Comparison of ENCODE assay signal across 8 mouse cellular contexts in the genomic region with DNA sequence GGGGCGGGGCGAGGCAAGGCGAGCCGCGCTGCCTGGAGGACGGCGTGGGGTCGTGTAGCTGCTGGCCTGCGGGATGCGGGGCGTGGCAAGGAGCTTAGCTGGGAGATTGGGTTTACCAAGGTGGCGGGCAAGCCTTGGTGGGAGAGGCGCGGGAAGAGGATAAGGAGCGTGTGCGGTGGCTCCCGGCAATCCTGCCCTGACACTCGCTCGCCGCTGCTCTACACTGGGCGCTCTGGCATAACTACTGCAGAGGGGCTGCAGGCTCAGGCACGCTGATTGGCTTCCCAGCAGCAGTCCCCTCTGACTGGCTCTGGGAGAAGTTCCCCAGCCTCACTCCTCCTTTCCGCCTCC. TPM values are rescaled to one million over a fixed set of nuclear protein-coding genes. Genes with fewer than 3 reads are reported as not detected.
A peak's percentile ranks its signal among the peaks of the same experiment; 100 is the strongest.
DNase-seq lines count a peak whose midpoint lies in the region; ATAC-seq lines count a peak whose summit lies in the region.
"Had no signal": no experiment of that assay in that cellular context is flagged by ENCODE, and none has a peak within 500 bp of the region (broad histone marks: within the 10 kb centered on the region; RNA-seq: fewer than 3 reads in every experiment).

No protein-coding gene starts in this region.

- peaks cover 18% of the 10 kb centered on the region for H3K4me1 ChIP-seq in forebrain, embryonic 12.5 days
- peaks cover 11% of the 10 kb centered on the region for H3K4me1 ChIP-seq in intestine, embryonic 14.5 days (replicated peaks; ENCODE audit: control insufficient read depth, insufficient read depth, low read length)
- H3K4me1 ChIP-seq in midbrain, embryonic 13.5 days (replicated peaks): 0 out of 2 replicates have a peak, but pooled peaks cover 19% of the 10 kb centered on the region

- DNase-seq in left cerebral cortex, postnatal 10 days (ENCODE audit: extremely low spot score in 1 of 2, low spot score in 2 of 2): peak; percentile 8 to 65
- DNase-seq in left cerebral cortex, adult 18-20 months (ENCODE audit: low spot score in 2 of 2): no peak
- peak; percentile 4 for DNase-seq in c-Kit-positive CD71-negative TER-119-negative erythroid progenitor cells, embryonic 14.5 days (ENCODE audit: low read depth)
- no peak for DNase-seq in intestine, embryonic 14.5 days (ENCODE audit: low spot score)
- no peak for DNase-seq in urinary bladder, postnatal 10 days (ENCODE audit: low spot score)

- intact Hi-C loops in left cerebral cortex, postnatal 10 days (cut with DNase I): loop anchor here (10.0 kb wide), 1 partner anchor 159 kb away; no protein-coding TSS in a partner anchor

- 20% methylated on average over 22 of the region's 23 CpGs for WGBS in forebrain, embryonic 12.5 days
- WGBS in intestine, embryonic 14.5 days: 21% methylated on average over 18 of the region's 23 CpGs
- WGBS in midbrain, embryonic 13.5 days: 18% methylated on average over 17 of the region's 23 CpGs

- ATAC-seq in forebrain, embryonic 12.5 days (ENCODE audit: low FRiP score): peak; percentile 94
- peak; percentile 95 for ATAC-seq in intestine, embryonic 14.5 days (replicated peaks; ENCODE audit: low FRiP score, low TSS enrichment, low read depth)
- ATAC-seq in midbrain, embryonic 13.5 days: peak; percentile 97

- H3K4me2 ChIP-seq in forebrain, embryonic 12.5 days: peak overlapping the region; percentile 72
- H3K4me2 ChIP-seq in intestine, embryonic 14.5 days (ENCODE audit: low read length): peak overlapping the region; percentile 55
- peak overlapping the region; percentile 74 for H3K4me2 ChIP-seq in midbrain, embryonic 13.5 days (replicated peaks)

- H3K9ac ChIP-seq in forebrain, embryonic 12.5 days: peak overlapping the region; percentile 38
- H3K9ac ChIP-seq in intestine, embryonic 14.5 days (ENCODE audit: low read length): peak overlapping the region; percentile 16; the same call in 1 of the 2 replicates
- H3K9ac ChIP-seq in midbrain, embryonic 13.5 days (replicated peaks): peak overlapping the region; percentile 19; the same call in 1 of the 2 replicates

- H3K9me3 ChIP-seq in forebrain, embryonic 12.5 days: no peaks in the 10 kb centered on the region
- H3K9me3 ChIP-seq in intestine, embryonic 14.5 days (ENCODE audit: control insufficient read depth, low read length): no peaks in the 10 kb centered on the region
- no peaks in the 10 kb centered on the region for H3K9me3 ChIP-seq in midbrain, embryonic 13.5 days

- H3K36me3 ChIP-seq in forebrain, embryonic 12.5 days (replicated peaks): no peaks in the 10 kb centered on the region
- H3K36me3 ChIP-seq in intestine, embryonic 14.5 days (ENCODE audit: control insufficient read depth, insufficient read depth, low read length): no peaks in the 10 kb centered on the region
- no peaks in the 10 kb centered on the region for H3K36me3 ChIP-seq in midbrain, embryonic 13.5 days

- H3K27ac ChIP-seq in forebrain, embryonic 12.5 days: no peak overlapping the region
- peak overlapping the region; percentile 79 for H3K27ac ChIP-seq in intestine, embryonic 14.5 days (ENCODE audit: low read depth)
- H3K27ac ChIP-seq in midbrain, embryonic 13.5 days: no peak overlapping the region

- H3K27me3 ChIP-seq in forebrain, embryonic 12.5 days: peaks cover 33% of the 10 kb centered on the region
- H3K27me3 ChIP-seq in intestine, embryonic 14.5 days (replicated peaks; ENCODE audit: control insufficient read depth, insufficient read depth, low read length): 0 out of 2 replicates have a peak, but pooled peaks cover 2% of the 10 kb centered on the region
- peaks cover 33% of the 10 kb centered on the region; the same call in 1 of the 2 replicates for H3K27me3 ChIP-seq in midbrain, embryonic 13.5 days

- H3K4me3 ChIP-seq in forebrain, embryonic 12.5 days (replicated peaks): peak overlapping the region; percentile 42
- peak overlapping the region; percentile 55 for H3K4me3 ChIP-seq in intestine, embryonic 14.5 days (ENCODE audit: low read depth, low read length)
- peak overlapping the region; percentile 46 for H3K4me3 ChIP-seq in midbrain, embryonic 13.5 days (replicated peaks)
- H3K4me3 ChIP-seq: myocyte had no signal

RNA-seq across cellular contexts. Expression of a gene that starts 0.3 kb away (rescaled TPM):
- total RNA-seq in left cerebral cortex, postnatal 10 days (2021): 10 to 100 TPM; 13.2 to 14.9 TPM
- 1 to 10 TPM; 3.8 to 6.6 TPM for total RNA-seq in left cerebral cortex, adult 18-20 months (2021)
- 92.0 and 116 TPM in 2 replicates for polyA plus RNA-seq in forebrain, embryonic 12.5 days (2016; fragmentation: Nextera tagmentation; extraction: Ambion mirVana)
- polyA plus RNA-seq in intestine, embryonic 14.5 days (2014; fragmentation: Nextera tagmentation; extraction: Ambion mirVana): 634 and 708 TPM in 2 replicates
- 55.9 and 58.0 TPM in 2 replicates for polyA plus RNA-seq in midbrain, embryonic 13.5 days (2015; fragmentation: Nextera tagmentation; extraction: Ambion mirVana)
- polyA plus RNA-seq: myocyte had no signal

Comparison
In these comparisons a context has a peak if more than half of its experiments do, and no peak if none do; other contexts are left out.
1. DNase-seq: peak in left cerebral cortex, postnatal 10 days (2 of 2) and c-Kit-positive CD71-negative TER-119-negative erythroid progenitor cells, embryonic 14.5 days (single experiment); none in left cerebral cortex, adult 18-20 months (0 of 2), intestine, embryonic 14.5 days (single experiment) and urinary bladder, postnatal 10 days (single experiment).
2. Peak in every context shown above with its lines, with median percentiles within 50 percentile points of each other: ATAC-seq, H3K4me2 ChIP-seq, H3K4me3 ChIP-seq and H3K9ac ChIP-seq.